Mouse (Mus musculus) lung, embryonic 14.5 days (tissue): ENCODE results near the gene Wscd2. TPM values are rescaled to one million over a fixed set of nuclear protein-coding genes. Genes with fewer than 3 reads are reported as not detected.
A peak's percentile ranks its signal among the peaks of the same experiment; 100 is the strongest.

Experiments used
- ATAC-seq: fragments of 200-750 bp; cut with Nextera tagmentation; 2 replicates; pipeline ENCODE4 v1.8.0; 2017; ENCODE audit warnings: mild to moderate bottlenecking, moderate TSS enrichment, moderate library complexity; ENCODE audit not compliant: insufficient read depth
- DNase-seq: peaks from one replicate; pipeline ENCODE4 v3.0.0-alpha.2; 2015
- H3K27ac ChIP-seq: fragments of 300-500 bp; sonication (generic); 2 replicates; pipeline ENCODE4 v1.5.1; 2014; ENCODE audit warnings: low read depth, mild to moderate bottlenecking, moderate library complexity
- H3K27me3 ChIP-seq: fragments of 300-500 bp; sonication (generic); 2 replicates; pipeline ENCODE4 v1.6.1; 2014; ENCODE audit warnings: low read length, control low read depth; ENCODE audit not compliant: insufficient read depth
- H3K36me3 ChIP-seq: fragments of 300-500 bp; sonication (generic); 2 replicates; pipeline ENCODE4 v1.6.1; 2014; ENCODE audit warnings: control low read depth; ENCODE audit not compliant: insufficient read depth
- H3K4me1 ChIP-seq: fragments of 300-500 bp; sonication (generic); 2 replicates; pipeline ENCODE4 v1.6.1; 2014; ENCODE audit warnings: antibody characterized with exemption, control low read depth; ENCODE audit not compliant: insufficient read depth
- H3K4me2 ChIP-seq: fragments of 300-500 bp; sonication (generic); 2 replicates; pipeline ENCODE4 v1.6.1; 2014; ENCODE audit warnings: mild to moderate bottlenecking
- H3K4me3 ChIP-seq: fragments of 300-500 bp; sonication (generic); 2 replicates; pipeline ENCODE4 v1.5.1; 2014; ENCODE audit warnings: low read depth, low read length
- H3K9ac ChIP-seq: fragments of 300-500 bp; sonication (generic); 2 replicates; pipeline ENCODE4 v1.6.1; 2014
- H3K9me3 ChIP-seq: fragments of 300-500 bp; sonication (generic); 2 replicates; pipeline ENCODE4 v1.6.1; 2016; ENCODE audit warnings: low read depth, low read length, control low read depth
- CTCF ChIP-seq: IDR thresholded peaks from 2 replicates; pipeline ENCODE4 v1.5.1; 2016; ENCODE audit warnings: antibody characterized with exemption, low read depth
- WGBS: fragments of 180-500 bp; shearing (Covaris S2); extraction: QIAGEN DNeasy Blood & Tissue Kit; methylation state at CpG from one replicate; pipeline ENCODE4 v1.1.7; 2014; 5-methylcytosine and 5-hydroxymethylcytosine counted together
- polyA plus RNA-seq: library from polyadenylated mRNA; unstranded; fragments of >200 nt; fragmentation: Nextera tagmentation; extraction: Ambion mirVana; gene quantifications from 2 replicates; pipeline ENCODE4 v1.2.1, GENCODE M21; 2014

Wscd2 gene
- polyA plus RNA-seq, 1 experiment from 2014 or later = 6.4 TPM

DNA sequence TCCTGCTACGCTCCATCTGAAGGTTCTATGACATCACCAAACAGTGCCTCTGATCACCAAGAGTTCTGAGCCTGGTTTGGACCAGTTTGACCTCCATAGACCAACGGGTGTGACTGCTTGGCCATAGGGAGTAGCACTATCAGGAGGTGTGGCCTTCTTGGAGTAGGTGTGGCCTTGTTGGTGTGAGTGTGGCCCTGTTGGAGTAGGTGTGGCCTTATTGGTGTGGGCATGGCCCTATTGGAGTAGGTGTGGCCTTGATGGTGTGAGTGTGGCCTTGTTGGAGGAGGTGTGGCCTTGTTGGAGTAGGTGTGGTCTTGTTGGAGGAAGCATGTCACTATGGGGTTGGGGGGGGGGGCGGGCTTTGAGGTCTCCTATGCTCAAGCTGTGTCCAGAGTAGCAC is 110.0 kb downstream of the Wscd2 start:
- WGBS = 70% methylated on average over 3 of the region's 3 CpGs
- DNase-seq (no peak), ATAC-seq (no peak)
- TF ChIP-seq CTCF = no peak
- no peaks in the 10 kb centered on the region for H3K9me3 ChIP-seq
- H3K27me3 ChIP-seq = no peaks in the 10 kb centered on the region
- no peak overlapping the region for H3K9ac ChIP-seq
- no peak overlapping the region for H3K27ac ChIP-seq
- H3K4me1 ChIP-seq = no peaks in the 10 kb centered on the region
- H3K36me3 ChIP-seq = no peaks in the 10 kb centered on the region
- H3K4me2 ChIP-seq = no peak overlapping the region
- no peak overlapping the region for H3K4me3 ChIP-seq

DNA sequence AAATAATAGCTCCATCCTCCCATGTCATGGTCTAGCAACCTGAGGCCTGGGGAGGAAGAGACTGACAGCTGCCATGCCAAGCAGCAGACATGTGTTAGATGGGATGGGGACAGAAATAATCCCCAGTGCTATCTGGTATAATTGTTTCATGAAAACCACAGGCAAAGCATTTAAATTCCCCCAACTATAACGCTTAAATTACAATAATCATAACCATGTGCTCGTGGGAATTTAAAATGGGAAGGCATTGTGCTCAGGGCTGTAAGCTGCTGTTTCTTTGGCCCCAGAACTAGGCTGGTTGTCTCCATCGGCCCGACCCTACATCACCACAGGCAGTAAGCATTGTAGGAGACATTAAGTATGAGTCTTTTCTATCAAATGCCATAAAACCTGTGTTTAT is 110.7 kb downstream of the Wscd2 start:
- DNase-seq (no peak), ATAC-seq (no peak)
- Histone ChIP-seq H3K36me3 (no peaks in the 10 kb centered on the region), H3K27me3 (no peaks in the 10 kb centered on the region), H3K27ac (no peak overlapping the region), H3K4me1 (no peaks in the 10 kb centered on the region), H3K9me3 (no peaks in the 10 kb centered on the region), H3K4me3 (no peak overlapping the region), H3K9ac (no peak overlapping the region), H3K4me2 (no peak overlapping the region)
- no peak for TF ChIP-seq CTCF
- WGBS = 76% methylated on average over 4 of the region's 4 CpGs

DNA sequence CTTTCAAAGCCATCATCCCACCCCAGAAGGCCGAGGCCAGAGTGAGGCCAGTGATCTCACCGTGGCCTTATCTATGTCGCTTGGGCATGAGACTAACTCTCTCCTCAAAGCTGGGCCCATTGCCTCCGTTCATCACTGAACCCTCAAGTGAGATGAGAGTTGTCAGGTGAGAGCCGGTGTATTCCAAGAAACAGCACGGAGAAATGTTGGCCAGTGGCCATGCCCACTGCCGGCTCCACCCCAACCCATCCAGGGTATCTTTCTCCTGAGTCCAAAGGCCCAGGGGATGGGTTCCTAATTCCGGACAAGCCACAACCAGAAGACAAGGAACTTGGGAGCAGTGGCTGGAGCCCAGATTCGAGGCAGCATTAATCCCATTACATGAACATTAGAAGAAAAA is 113.3 kb downstream of the Wscd2 start:
- no peak for DNase-seq
- H3K4me2 ChIP-seq = no peak overlapping the region
- no peak overlapping the region for H3K4me3 ChIP-seq
- ATAC-seq = no peak
- no peak overlapping the region for H3K27ac ChIP-seq
- 74% methylated on average over 9 of the region's 9 CpGs for WGBS
- H3K9me3 ChIP-seq = no peaks in the 10 kb centered on the region
- peaks cover 13% of the 10 kb centered on the region for H3K4me1 ChIP-seq
- H3K9ac ChIP-seq = no peak overlapping the region
- H3K36me3 ChIP-seq = no peaks in the 10 kb centered on the region
- H3K27me3 ChIP-seq = no peaks in the 10 kb centered on the region
- TF ChIP-seq CTCF = no peak

DNA sequence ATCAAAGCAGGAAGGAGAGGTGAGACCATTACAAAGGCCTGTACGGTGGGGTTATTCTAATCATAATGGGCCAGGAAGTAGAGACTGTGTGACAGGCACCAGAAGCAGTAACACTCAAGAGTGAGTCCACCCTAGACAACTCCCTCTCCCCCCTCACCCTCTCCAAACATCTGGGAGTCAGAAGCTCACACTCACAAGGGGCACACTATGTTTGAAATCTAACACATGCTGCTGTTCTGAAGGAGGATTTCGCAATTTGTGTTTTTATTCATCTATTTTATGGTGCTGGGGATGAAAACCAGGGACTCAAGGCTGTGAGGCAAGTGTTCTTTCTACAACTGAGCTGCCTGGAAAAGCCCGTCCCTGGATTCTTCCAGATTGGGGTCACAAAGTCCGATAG is 114.6 kb downstream of the Wscd2 start:
- WGBS = 42% methylated on average over 4 of the region's 4 CpGs
- peak; percentile 75; the same call in 1 of the 2 replicates for ATAC-seq
- no peaks in the 10 kb centered on the region for H3K36me3 ChIP-seq

DNA sequence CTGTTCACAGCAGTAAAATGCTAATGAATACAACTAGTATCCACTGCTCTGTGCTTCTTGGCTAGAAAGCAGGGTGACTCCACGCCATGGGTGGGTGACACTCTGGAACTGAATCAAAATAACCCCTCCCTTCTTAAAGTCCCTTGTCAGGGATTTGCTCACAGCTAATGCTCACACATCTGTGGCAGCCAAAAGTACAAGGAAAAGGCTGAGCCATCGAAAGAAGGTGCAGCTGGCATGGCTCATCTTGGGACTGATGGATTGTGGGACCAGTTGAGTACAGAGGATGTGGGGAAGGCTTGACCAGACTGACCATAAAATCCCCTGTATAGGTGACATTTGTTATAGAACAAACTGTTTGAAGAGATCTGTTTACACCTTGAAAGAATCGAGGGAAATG is 116.0 kb downstream of the Wscd2 start:
- no peak for TF ChIP-seq CTCF
- H3K4me2 ChIP-seq = no peak overlapping the region
- no peak for DNase-seq
- H3K4me1 ChIP-seq = peaks cover 15% of the 10 kb centered on the region
- no peaks in the 10 kb centered on the region for H3K36me3 ChIP-seq
- H3K4me3 ChIP-seq = no peak overlapping the region
- H3K9me3 ChIP-seq = no peaks in the 10 kb centered on the region
- H3K27me3 ChIP-seq = no peaks in the 10 kb centered on the region
- H3K27ac ChIP-seq = no peak overlapping the region
- ATAC-seq = no peak
- WGBS = 43% methylated on average over 3 of the region's 3 CpGs
- H3K9ac ChIP-seq = no peak overlapping the region

More for the DNA sequence above, 114.6 kb downstream of the Wscd2 start:
- H3K27ac ChIP-seq = no peak overlapping the region
- H3K4me2 ChIP-seq = no peak overlapping the region
- H3K9ac ChIP-seq = no peak overlapping the region
- DNase-seq = peak; percentile 80
- H3K4me1 ChIP-seq = peaks cover 15% of the 10 kb centered on the region
- TF ChIP-seq CTCF = no peak
- no peak overlapping the region for H3K4me3 ChIP-seq
- no peaks in the 10 kb centered on the region for H3K27me3 ChIP-seq
- no peaks in the 10 kb centered on the region for H3K9me3 ChIP-seq

DNA sequence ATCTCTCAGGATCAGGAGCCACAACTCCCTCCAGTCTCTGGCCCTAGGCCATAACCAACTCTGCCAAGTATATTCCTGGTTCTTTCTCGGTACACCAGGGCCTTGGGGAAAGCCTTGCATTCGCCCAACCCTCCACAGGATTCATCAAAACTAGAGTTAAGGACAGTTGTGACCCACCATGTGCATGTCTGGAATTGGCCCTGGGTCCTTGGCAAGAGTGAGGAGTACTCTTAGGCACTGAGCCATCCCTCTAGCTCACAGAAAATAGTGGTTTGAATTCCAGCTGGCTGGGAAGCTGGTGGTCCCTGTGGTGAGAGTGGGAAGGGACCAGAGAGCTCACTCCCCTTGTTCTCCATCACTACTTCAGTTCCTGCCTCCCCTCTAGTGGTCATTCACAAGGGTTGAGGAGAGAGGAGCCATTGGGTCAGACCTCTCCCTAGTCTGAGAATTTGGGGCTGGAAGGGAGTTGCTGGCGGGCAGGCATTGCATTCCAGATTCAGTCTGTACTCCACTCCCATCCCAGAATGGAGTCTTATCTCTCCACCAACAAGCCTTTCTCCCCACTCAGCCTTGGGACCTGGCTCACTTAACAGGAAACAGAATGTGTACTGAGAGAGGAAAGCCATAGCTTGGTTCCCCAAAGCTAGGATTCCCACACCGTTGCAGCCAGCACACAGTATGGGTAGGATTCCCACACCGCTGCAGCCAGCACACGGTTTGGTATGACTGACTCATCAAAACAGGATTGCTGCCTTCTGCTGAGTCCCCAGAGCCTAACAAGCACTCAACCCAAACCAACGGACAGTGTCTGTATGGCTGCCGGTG is 117.0 kb downstream of the Wscd2 start:
- Histone ChIP-seq H3K4me3 (no peak overlapping the region), H3K4me2 (no peak overlapping the region), H3K4me1 (peaks cover 15% of the 10 kb centered on the region), H3K27ac (peak overlapping the region; percentile 72), H3K36me3 (no peaks in the 10 kb centered on the region), H3K9me3 (no peaks in the 10 kb centered on the region), H3K9ac (no peak overlapping the region), H3K27me3 (no peaks in the 10 kb centered on the region)
- peak; percentile 49 for TF ChIP-seq CTCF
- DNase-seq = peak; percentile 64
- 65% methylated on average over 8 of the region's 8 CpGs for WGBS
- no peak for ATAC-seq

DNA sequence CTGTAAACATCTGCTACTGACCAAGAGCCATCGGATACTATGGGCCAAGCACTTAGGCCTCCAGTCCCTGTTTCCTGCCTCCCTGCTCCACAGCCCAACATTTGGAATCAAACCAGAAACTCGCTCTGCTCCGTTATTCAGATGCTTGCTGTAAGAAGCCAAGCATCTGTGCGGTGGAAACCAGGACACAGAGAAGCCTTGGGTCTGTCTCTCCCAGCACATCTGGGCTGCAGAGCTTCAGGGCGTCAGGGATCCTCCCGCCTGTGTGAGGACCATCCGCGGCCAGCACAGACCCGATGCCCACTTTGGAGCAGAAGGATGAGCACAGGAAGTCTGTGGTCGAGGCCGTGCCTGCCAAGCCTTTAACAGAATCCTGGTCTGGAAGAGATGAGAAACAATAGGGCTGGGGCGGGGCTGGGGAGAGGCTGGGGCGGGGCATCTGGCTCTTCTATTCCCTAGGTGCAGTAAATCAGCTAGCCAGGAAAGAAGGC is 117.9 kb downstream of the Wscd2 start:
- Histone ChIP-seq H3K9ac (no peak overlapping the region), H3K9me3 (no peaks in the 10 kb centered on the region), H3K27ac (peak overlapping the region; percentile 72), H3K27me3 (no peaks in the 10 kb centered on the region), H3K4me2 (no peak overlapping the region), H3K4me1 (peaks cover 15% of the 10 kb centered on the region), H3K4me3 (no peak overlapping the region), H3K36me3 (no peaks in the 10 kb centered on the region)
- no peak for TF ChIP-seq CTCF
- 21% methylated on average over 13 of the region's 13 CpGs for WGBS
- DNase-seq (peak; percentile 71), ATAC-seq (no peak)
